Mouse (Mus musculus) gastrocnemius, postnatal 4 days (tissue): ENCODE data around the gene Slc28a1. TPM values are rescaled to one million over a fixed set of nuclear protein-coding genes. Genes with fewer than 3 reads are reported as not detected.
"Not testable (repeated sequence)": the region's sequence is repeated elsewhere in the genome, so short reads cannot be mapped to it uniquely, and the experiment has no call there.

ENCODE experiments used
- DNase-seq, 2 experiments: peaks; one replicate each; pipeline ENCODE4 v3.0.0; 2021 to 2022; ENCODE audit warnings: low spot score in 2 of 2, mixed read lengths in 2 of 2
- total RNA-seq, 2 experiments: library from RNA; stranded (reverse); gene quantifications; 2 replicates each; pipeline ENCODE4 v1.2.3; 2021

Gene Slc28a1
- total RNA-seq, 2 experiments from 2014 or later, result 0.47 to 0.57 TPM

GRCm38 (mm10) chr7:81162345-81162744 is 47.7 kb downstream of the Slc28a1 start:
- DNase-seq, result peak in 1 of 2 experiments; percentile 71

DNA sequence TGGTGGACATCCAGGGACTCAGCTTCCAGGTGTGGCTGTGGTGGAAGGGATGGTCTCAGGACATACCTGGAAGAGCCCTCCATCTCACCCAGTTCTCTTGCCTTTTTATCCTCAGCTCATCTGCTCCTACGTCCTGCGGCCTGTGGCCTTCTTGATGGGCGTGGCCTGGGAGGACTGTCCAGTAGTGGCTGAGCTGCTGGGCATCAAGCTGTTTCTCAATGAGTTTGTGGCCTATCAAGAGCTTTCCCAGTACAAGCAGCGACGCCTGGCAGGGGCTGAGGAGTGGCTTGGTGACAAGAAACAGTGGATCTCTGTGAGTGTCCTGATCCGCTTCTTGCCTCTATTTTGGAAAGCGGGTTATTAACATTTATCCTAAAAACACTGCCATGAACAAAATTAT is 49.8 kb downstream of the Slc28a1 start:
- no peak for DNase-seq

GRCm38 (mm10) chr7:81167124-81167523 is 52.5 kb downstream of the Slc28a1 start:
- peak in 1 of 2 experiments; percentile 33 for DNase-seq

GRCm38 (mm10) chr7:81169351-81169750 is 54.8 kb downstream of the Slc28a1 start:
- DNase-seq, result no peak

DNA sequence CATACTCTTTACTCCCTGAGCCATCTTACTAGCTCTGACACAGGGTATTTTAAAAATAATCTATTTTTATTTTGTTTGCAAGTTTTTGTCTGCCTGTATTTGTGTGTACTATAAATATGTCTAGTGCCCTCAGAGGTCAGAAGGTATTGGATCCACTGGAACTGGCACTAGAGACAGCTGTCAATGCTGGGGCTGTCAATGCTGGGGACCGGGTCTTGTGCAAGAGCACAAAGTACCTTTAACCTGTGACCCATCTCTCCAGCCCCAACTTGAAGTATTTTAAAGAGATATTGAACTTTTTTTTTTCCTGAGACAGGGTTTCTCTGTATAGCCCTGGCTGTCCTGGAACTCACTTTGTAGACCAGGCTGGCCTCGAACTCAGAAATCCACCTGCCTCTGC is 59.3 kb downstream of the Slc28a1 start:
- no peak for DNase-seq

- no peak for DNase-seq
Observed at GRCm38 (mm10) chr7:81174654-81175053, 60.1 kb downstream of the Slc28a1 start.

- no peak for DNase-seq
Observed at GRCm38 (mm10) chr7:81176187-81176769, 61.7 kb downstream of the Slc28a1 start.

DNA sequence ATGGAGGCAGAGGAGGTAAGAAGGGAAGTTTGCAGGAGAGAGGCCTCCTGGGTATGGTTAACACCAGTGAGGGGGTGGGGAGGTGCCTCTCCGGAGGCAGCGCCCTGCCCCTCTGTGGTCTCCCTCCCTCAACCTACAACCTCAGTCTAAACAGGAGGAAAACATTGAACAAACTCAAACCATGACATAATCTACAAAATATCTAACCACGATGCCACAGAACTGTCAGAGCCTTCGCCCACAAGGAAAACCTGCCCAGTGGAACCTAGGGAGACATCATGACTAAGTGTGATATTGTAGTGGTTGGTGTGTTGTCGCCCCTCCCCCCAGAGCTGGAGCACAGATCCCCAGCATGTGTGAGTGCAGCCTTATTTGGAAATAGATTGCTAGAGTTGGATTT is 64.9 kb downstream of the Slc28a1 start:
- no peak for DNase-seq

GRCm38 (mm10) chr7:81182492-81183175 is 68.0 kb downstream of the Slc28a1 start:
- DNase-seq, result no peak

DNA sequence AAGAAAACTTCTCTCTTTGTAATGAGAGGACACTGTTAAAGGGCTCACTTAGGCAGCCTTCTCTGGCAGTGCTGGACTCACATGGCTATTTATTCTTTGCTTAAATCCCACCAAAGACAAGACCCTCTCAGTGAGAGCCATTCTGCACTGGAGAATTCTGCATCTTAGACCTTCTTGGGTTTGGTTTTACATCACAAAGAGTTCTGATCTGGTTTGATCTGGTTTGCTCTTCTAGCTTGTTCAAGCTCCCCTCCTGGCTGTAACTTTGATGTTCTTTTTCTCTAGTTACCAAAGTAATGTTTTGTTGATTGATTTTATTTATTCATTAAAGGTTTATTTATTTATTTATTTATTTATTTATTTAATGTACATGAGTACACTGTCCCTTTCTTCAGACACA is 68.6 kb downstream of the Slc28a1 start:
- no peak for DNase-seq

GRCm38 (mm10) chr7:81184136-81184535 is 69.5 kb downstream of the Slc28a1 start:
- DNase-seq, result no peak

GRCm38 (mm10) chr7:81184651-81185050 is 70.1 kb downstream of the Slc28a1 start:
- no peak for DNase-seq

DNA sequence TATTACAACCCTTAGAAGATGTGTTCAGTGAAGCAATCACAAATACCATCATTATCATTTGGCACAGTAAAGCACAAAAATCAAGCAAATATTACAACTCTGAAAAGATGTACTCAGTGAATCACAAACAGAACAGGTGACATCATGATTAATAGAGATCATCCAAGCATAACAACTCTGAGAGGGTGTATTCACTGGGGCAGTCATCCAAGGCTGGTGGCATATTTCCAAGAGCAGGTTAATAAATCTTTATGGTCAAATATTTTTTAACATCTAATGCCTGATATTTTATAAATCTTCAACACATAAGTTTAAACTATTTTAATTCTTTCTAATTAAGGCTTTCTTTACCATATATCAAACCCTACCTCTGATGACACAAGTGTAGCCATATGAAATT is 71.4 kb downstream of the Slc28a1 start:
- not testable (repeated sequence) for DNase-seq

GRCm38 (mm10) chr7:81189180-81189579 is 74.6 kb downstream of the Slc28a1 start:
- no peak for DNase-seq

GRCm38 (mm10) chr7:81195509-81195908 is 80.9 kb downstream of the Slc28a1 start:
- DNase-seq, result no peak

DNA sequence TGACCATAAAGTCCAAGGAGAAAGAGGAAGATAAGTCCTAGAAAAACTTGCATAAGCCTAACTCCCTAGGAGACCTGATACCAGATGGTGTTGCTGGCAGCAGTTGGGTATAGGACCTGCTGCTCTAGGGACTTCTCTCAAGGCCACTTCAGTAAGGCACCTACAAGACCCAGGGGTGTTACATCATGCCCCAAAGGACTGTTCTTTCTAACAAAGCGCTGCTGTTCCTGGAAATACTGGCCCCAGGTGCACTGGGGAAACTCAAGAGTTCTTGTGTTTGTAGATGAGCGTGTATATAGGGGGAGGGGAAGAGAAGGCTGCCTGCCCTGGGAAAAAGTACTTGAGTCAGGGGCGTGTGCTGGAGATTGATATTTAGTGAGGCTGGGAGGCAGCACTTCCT is 82.2 kb downstream of the Slc28a1 start:
- DNase-seq, result no peak

DNA sequence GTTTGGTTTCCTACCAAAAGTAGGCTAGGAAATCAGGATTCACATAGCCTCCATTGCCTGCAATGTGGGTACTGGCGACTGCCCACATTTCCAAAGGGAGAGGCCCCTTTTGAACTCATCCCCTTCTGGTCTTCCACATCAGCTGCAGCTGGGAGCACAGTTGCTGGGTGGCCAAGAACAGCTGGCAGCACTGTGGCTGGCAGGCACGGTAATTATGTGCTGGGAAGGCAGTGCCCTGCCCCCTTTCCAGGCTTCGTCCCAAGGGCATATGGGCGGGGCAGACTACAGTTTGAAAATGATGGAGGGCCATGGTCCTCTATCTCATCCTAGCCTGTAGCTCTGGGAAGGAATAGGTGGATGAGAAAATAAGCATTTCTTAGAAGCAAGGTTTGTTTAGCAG is 83.9 kb downstream of the Slc28a1 start:
- DNase-seq, result peak in 1 of 2 experiments; percentile 39

DNA sequence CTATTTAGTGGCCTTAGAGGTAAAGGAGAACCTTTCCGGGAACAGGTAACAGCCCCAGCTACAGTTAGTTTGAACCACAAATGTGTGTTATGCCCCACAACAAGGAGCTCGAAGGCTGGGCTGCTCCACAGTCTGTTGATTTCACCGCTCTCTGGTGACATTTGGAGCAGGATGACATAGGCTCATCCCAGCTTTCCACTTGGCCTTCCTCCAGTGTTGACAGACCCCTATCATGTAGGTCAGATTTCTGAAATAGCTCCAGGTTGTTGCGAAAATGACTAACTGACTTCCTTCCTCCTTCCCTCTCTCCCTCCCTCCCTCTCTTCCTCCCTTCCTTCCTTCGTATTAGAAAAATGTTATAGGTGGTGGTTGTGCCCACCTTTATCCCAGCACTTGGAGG is 84.5 kb downstream of the Slc28a1 start:
- no peak for DNase-seq

GRCm38 (mm10) chr7:81199757-81200156 is 85.2 kb downstream of the Slc28a1 start:
- DNase-seq, result no peak

DNA sequence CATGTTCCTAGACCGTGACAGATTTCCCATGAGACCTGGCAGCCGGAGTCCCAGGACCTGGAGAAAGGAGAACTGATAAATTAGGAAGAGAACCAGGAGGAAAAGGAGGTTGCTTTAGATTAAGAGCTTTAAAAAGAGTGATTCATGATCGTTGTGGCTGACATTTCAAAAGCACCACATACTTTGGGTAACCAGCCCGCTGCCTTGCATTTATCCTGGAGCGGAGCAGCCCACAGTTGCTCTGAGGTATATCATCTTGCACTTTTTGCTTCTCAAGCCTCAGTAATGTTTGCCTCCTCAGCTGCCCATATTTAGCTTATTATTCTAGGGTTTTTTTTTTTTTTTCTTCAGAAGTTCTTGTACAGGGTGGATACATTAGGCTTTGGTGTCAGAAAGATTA is 87.8 kb downstream of the Slc28a1 start:
- no peak for DNase-seq

GRCm38 (mm10) chr7:81203576-81203975 is 89.0 kb downstream of the Slc28a1 start:
- DNase-seq, result not testable (repeated sequence)

DNA sequence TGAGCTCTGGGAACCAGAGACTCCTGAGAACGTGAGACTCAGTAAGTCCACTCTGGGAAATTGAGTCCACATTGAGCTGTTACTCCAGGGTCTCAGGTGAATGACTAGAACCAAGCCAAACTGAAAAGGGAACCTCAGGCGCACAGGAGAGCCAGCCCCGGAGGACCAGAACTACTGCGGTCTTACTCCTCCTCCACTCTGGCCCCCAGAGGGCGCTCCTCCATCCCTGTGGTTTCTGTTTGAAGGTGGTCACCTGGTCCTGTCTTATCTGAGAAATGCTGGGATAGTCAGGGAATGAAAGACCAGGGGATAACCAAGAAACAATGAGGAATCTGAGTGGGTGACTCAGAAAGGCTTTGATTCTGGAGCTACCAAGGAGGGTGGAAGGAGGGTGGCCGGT is 94.3 kb downstream of the Slc28a1 start:
- DNase-seq, result peak in 1 of 2 experiments; percentile 47
